Mouse (Mus musculus): ENCODE measurements around the gene Mtnr1b.

The Mtnr1b gene

DNA sequence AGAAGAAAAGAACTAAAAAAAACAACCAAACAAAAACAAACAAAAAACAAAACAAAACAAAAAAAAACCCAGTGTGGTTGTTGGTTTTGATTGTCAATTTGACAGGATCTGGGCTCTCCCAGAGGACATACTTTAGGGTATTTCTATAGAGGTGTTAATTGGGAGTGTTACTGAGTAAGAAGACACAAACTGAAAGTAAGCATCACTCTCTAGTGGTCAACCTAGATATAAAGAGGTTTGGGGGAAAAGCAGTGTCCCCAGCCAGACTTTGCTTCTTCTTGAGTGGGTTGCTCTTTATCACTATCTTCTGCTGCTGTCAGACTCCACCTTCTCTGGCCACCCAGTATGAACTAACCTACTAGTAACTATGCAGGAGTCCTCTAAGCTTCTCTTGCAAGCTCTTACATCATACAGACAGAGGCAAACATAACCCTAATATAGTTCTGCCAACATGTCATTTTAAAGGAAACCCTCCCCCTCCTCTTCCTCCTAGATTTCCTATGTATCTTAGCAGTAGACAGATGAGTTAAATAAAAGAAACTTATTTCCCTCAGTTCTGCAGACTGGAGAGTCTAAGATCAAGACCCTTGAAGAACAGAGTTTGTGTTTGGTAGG lies 71.8 kb downstream of the Mtnr1b start:
- DNase-seq (ENCODE audit: inconsistent ontology term), result no peak

DNA sequence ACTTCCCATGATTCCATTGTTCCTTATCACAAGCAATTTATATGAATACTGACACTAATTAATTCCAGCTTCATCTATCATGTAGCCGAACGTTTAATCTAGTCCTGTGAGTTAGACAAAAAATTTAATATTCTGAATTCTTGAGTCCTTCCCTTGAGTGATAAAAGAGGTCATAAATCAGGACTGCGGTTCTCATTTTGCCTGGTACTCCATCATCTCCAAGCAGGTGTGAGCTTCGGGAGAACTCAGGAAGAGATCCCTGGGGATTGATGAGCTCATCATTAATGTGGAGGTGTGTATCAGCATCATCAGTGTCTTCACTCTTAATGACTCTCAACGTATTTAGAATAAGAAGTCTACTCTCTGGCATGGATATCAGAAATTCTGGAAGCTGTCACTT lies 74.0 kb downstream of the Mtnr1b start:
- DNase-seq (ENCODE audit: inconsistent ontology term), result no peak

DNA sequence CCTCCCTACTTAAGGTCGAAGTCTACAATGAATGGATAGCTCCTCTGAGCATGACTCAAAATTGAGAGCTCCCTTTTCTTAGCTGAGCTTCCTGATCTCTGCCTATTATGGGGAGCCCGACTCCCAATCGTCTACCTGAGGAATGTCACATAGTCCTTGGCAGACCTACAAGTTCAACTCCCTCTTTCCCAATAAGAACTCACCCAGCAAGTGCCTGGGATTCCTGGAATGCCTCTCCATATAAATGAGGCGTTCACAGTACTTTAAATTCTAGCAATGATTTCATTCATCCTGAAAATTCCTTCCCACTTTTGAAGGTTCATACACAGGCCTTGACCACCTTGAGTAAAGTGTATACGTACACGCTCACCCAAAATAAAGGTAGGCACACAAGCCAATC lies 79.9 kb downstream of the Mtnr1b start:
- DNase-seq (ENCODE audit: inconsistent ontology term), result no peak

DNA sequence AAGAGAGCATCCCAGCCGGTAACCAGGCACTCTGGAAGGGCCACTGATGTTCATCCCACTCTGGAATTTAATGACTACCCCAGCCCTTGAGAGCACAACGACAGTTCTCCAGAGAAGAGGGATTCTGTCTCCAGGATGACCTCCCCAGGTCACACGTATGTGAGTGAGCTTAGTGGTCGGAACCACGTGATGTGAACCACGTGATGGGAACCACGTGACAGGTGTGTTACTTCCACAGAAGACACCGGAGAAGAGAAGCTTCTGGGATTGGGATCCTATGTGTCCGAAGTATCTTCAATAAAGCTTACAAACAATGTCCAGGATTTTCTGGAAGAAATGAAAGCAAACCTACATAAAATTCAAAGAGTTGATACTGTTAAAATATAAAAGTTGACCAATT lies 82.3 kb downstream of the Mtnr1b start:
- no peak for DNase-seq (ENCODE audit: inconsistent ontology term)

DNA sequence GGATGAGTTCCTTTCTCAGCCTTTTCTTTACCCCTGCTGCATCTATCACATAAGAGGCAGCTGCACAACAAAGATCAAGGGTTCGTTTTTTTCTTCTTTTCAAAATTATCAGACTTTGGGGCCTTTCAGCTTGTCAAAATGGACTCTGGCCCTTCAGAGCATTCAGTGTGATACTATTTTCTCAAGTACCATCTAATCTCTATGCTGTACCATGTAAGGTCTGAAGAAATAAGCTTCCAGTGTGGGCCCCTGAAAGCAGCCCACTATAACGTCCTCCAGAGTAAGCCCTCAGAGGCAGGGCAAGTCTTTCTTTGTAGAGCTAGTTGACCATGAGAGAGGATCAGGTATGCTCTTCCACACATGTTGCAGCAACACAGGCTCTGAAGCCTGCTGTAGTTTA lies 87.7 kb downstream of the Mtnr1b start:
- DNase-seq (ENCODE audit: inconsistent ontology term), result no peak

DNA sequence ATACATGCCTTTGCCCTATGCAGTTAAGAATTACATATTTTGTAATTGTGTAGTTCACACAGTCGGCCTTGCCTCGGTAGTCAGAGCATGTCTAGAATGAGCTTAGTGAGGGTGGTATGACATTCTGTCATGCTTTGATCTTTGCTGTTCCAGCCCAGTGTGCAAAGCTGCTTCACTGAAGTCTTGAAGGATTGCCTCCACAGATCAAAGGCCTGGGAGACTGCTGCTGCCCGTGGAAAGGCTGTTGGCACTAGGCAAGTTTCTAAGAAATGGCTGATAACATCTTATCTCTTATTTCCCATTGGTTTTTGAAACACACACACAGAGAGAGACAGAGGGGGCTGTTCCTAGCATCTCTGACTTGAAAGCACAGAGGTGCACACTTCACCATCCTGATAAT lies 88.2 kb downstream of the Mtnr1b start:
- no peak for DNase-seq (ENCODE audit: inconsistent ontology term)

DNA sequence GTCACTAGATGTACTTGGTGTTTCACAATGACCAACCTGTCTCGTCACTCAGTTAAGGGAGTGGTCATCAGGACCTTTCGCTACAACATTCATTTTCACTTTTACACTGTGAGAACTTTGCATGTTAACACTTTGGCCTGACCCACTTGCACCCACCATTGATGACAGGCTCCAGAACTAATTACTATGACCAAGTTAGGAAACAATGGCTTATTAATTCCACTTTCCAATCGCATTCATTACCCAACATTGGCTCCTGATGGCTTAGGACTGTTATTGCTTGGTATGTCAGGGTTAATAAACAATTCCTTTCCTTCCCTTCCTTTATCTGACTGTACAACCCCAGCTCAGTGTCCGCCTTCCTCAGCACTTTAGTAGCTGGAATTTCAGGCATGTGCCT lies 92.4 kb downstream of the Mtnr1b start:
- peak; percentile 85 for DNase-seq (ENCODE audit: inconsistent ontology term)

DNA sequence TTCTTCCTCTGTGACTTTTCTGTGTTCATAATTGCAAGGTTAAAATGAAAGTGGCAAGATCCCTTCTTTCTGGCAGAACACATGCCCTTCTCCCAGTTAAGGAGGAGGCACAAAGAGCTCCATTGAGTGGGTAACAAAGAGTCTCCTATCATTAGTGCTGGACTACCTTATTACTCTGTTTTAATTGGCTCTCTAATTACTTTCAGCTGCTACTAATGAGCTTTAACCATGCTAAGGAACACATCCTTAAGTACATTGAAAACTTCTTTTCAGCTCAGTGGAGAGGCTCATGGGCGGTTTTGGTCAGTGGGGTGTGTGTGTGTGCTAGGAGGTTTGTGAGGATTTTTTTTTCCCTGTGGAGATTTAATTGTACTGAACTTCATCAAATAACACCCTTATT lies 99.4 kb downstream of the Mtnr1b start:
- DNase-seq (ENCODE audit: inconsistent ontology term), result peak; percentile 84
